Mouse (Mus musculus) erythroblast, adult 5-6 weeks (primary cell): ENCODE results near the gene Sec23a. TPM values are rescaled to one million over a fixed set of nuclear protein-coding genes. Genes with fewer than 3 reads are reported as not detected.

Experiments used
- total RNA-seq, 2 experiments: library from RNA; stranded (forward) in 1 of 2; stranded (reverse) in 1 of 2; fragments of 150-400 nt in 1 of 2; fragments of 200-764, 138-1000 nt in 1 of 2; gene quantifications; 2 replicates each; pipeline versions ENCODE4 v1.2.3 to v1.2.4; 2015 to 2017; ENCODE audit warnings: low replicate concordance in 2 of 2

Gene Sec23a
- total RNA-seq, 2 experiments from 2014 or later = 18.6 to 21.2 TPM

Other genes with a start within 250 kb of the Sec23a start
- 8.4 and 12.3 TPM in 2 replicates for gene Gemin2, start 1.4 kb upstream of the Sec23a start, total RNA-seq (2015; ENCODE audit: low replicate concordance)
- gene Gemin2, start 1.4 kb upstream of the Sec23a start, total RNA-seq (2017; ENCODE audit: low replicate concordance) = 3.2 and 9.5 TPM in 2 replicates
- 12.3 and 19.0 TPM in 2 replicates for gene Trappc6b, start 49.5 kb upstream of the Sec23a start, total RNA-seq (2015; ENCODE audit: low replicate concordance)
- gene Trappc6b, start 49.5 kb upstream of the Sec23a start, total RNA-seq (2017; ENCODE audit: low replicate concordance) = 29.1 and 35.3 TPM in 2 replicates
- 22.3 and 24.5 TPM in 2 replicates for gene Pnn, start 54.9 kb upstream of the Sec23a start, total RNA-seq (2015; ENCODE audit: low replicate concordance)
- 23.3 and 40.4 TPM in 2 replicates for gene Pnn, start 54.9 kb upstream of the Sec23a start, total RNA-seq (2017; ENCODE audit: low replicate concordance)
- gene Mia2, start 83.8 kb upstream of the Sec23a start, total RNA-seq (2015; ENCODE audit: low replicate concordance) = 40.5 and 54.1 TPM in 2 replicates
- gene Mia2, start 83.8 kb upstream of the Sec23a start, total RNA-seq (2017; ENCODE audit: low replicate concordance) = 66.7 and 125 TPM in 2 replicates
- 42.7 and 53.5 TPM in 2 replicates for gene Fbxo33, start 207.7 kb upstream of the Sec23a start, total RNA-seq (2015; ENCODE audit: low replicate concordance)
- gene Fbxo33, start 207.7 kb upstream of the Sec23a start, total RNA-seq (2017; ENCODE audit: low replicate concordance) = 33.0 and 34.4 TPM in 2 replicates